Mouse (Mus musculus): ENCODE measurements around the gene Cbx6. TPM values are rescaled to one million over a fixed set of nuclear protein-coding genes. Genes with fewer than 3 reads are reported as not detected.
A peak's percentile ranks its signal among the peaks of the same experiment; 100 is the strongest.

Cbx6 gene
- total RNA-seq, 2 experiments from 2014 or later, result 7.0 to 7.8 TPM

DNA sequence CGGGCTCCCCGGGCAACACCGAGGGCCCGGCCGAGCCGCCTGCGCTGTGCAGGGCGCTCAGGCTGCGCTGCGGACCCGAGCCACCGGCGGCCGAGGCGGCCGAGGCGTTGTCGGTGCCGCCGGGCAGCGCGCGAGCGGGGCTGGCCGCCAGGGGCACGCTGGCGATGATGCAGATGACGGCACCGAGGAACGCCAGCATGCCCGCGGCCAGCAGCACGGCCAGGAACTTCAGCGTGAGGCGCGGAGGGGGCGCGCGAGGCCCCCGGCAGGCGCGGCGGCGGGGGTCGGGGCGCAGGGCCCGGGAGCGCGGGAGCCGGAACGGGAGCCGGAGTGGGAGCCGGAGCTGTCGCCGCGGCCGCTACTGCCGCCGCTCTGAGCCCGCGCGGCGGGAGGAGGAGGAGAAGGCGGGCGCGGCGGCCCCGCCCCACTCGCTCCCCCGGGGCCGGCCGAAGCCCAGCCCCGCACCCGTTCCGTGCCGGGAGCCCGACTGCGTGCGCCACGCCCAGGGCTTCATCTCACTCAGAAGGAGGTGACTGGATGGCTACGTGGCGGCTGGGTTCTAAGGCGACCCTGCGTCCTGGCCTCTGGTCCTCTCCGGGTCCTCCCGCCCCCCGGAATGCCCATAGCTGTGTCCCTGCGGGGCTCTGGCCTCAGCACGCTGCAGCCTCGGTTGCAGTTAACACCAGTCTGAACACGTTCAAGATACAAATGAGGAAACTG is 30.0 kb downstream of the Cbx6 start, which contains the start of gene Nptxr:
TSS of gene Nptxr (minus strand) at position 415 of the 720 bp plus-strand sequence.
- peak; percentile 30 for DNase-seq (ENCODE audit: low spot score)

- DNase-seq (ENCODE audit: low spot score), result no peak
These were observed 30.7 kb downstream of the Cbx6 start for GRCm38 (mm10) chr15:79803533-79804351.

DNA sequence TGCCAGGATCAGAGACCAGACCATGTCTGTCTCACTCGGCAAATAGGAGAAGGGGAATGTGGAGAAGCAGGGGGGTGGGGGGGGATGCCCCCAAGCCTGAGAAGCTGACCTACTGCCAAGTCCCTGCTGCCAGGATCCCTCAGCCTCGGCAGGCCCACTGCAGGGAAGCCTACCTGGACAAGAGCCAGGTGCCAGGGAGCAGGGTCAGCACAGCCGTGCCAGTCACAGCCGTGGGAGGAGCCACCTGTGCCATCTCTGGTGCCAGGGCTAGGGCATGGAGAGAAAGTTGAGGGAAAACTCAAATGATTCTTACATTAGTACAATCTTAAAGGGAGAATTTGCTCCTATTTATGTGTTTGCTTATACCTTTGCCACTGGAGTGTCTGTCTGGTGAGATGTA is 32.2 kb downstream of the Cbx6 start:
- DNase-seq (ENCODE audit: low spot score), result no peak

GRCm38 (mm10) chr15:79801646-79802045 is 32.8 kb downstream of the Cbx6 start:
- DNase-seq (ENCODE audit: low spot score), result no peak

DNA sequence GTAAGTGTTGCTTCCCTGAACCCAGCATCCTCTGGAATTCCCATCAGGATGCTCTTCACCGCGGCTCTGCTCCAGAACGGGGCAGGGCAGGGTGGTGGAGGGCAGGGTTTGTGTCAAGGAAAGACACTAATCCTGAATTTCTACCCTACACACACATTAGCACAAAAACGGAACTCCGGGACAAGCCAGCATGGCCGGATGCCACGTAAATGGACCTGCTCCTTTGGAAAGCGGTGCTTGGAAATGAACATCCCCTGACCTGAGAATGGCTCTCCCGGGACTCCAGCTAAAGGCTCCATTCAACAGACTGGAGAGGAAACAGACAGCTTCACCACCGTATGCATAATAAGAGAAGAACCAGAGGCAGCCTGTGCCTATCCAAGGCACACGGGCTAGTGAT is 33.8 kb downstream of the Cbx6 start:
- DNase-seq (ENCODE audit: low spot score), result no peak

DNA sequence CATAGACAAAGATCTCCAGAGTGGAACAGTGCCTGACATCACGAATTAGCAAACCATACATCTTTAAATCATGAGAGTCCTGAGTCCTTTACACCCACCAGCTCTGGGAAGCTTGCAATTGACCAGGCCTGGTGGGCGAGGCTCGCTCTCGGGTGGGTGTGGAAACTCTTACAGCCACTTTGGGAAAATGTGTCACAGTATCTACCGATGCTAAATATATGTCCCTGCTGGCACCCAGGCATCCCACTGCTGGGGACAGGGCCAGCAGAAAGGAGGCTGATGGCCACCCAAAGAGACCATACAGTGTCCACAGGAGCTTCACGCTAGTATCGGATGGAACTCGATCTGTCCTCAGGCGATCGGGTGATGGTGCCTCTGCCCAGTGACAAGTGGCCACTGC is 35.9 kb downstream of the Cbx6 start:
- no peak for DNase-seq (ENCODE audit: low spot score)

DNA sequence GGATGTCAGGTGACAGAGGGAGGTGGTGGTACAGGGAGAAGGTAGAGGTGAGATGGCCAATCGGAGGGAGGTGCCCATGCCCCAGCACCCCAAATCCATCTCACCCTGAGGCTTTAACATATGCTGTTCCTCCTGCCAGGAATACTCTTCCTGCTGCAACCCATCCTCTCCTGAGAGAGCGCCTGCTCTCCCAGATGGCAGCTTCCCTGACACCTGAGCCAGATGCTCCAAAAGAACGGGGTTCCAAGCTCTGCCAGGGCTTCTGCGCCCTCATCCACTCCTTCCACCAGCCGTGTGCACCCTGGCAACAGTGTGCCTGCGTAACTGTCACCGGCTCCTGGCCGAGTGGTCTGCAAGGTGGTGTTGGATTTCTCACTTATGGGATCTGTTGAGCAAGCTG is 36.8 kb downstream of the Cbx6 start:
- DNase-seq (ENCODE audit: low spot score), result no peak

DNA sequence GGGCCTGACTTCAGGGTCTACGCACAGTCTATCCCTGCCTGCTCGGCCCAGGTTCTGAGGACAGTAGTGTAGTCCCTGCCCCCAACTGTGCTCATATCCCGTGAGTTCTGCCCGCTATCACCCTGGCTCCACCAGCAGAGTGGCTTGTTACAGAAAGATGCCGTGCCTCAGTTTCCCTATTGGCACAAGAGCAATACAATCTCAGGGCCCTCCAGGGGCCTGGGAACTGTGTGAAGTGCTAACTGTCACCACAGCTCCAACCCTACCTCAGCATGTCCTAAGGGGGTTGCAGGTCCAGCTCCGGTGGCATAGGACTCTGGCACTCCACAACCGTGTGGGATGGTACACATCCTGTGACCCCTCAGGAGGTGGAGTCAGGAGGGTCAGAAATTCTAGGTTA is 37.4 kb downstream of the Cbx6 start:
- no peak for DNase-seq (ENCODE audit: low spot score)

- DNase-seq (ENCODE audit: low spot score), result no peak
These were observed 38.2 kb downstream of the Cbx6 start for GRCm38 (mm10) chr15:79796256-79796655.

DNA sequence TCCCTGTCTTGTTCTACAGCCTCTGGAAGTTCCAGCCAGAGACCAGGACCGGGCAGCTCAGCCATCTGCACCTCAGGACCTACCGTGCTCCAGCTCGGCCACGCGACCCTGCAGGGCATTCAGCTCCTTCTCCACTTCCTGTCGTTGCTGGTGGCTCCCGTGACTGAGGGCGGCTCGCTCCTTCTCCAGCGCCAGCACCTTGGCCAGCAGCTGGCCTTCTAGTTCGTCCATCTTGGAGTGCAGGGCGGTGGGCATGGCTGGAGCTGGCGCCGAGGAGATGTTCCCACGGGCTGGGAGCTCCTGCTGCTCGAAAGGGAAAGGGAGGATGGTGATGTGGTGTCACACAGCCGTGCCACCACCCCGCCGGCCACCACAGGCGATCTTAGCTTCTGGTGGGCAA is 40.3 kb downstream of the Cbx6 start:
- no peak for DNase-seq (ENCODE audit: low spot score)

- no peak for DNase-seq (ENCODE audit: low spot score)
These were observed 41.4 kb downstream of the Cbx6 start for GRCm38 (mm10) chr15:79793076-79793475.

DNA sequence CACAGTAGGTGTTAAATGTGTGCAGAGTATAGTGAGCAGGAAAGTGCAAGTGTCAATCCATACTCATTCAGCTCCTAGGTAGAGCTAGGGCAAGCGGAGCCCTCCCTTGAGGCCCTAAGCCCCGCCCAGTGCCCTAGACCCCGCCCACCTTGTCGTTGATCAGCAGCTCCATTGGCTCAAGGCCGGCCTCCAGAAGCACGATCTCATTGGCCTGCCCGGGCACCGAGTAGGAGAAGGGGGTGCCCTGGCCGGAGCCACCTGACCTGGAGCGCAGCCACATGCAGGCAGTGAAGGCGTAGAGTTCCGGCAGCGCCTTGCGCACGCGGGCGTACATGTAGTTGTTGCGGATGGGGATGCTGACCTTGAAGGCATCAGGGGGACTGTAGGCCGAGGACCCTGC is 42.0 kb downstream of the Cbx6 start:
- DNase-seq (ENCODE audit: low spot score), result no peak

GRCm38 (mm10) chr15:79791502-79791901 is 43.0 kb downstream of the Cbx6 start:
- DNase-seq (ENCODE audit: low spot score), result no peak

DNA sequence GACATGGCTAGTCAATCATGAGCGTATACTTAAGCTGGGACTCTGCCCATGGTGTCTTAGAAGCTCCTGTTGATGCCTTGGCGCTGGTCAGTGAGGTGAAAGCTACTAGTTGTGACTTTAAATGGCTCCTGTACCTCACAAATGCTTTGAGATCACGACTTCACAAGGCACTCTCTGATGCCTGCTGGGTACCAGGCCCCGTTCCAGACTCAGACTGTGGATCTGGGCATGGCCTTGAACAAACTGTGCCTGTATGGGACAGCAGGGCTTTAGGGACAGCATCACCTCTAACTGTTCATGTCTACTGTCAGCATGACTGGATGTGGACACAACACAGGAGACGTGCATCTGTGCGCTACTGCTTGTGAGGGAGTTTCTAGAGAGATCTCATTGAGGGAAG is 43.6 kb downstream of the Cbx6 start:
- DNase-seq (ENCODE audit: low spot score), result no peak

GRCm38 (mm10) chr15:79790111-79790510 is 44.4 kb downstream of the Cbx6 start:
- no peak for DNase-seq (ENCODE audit: low spot score)

GRCm38 (mm10) chr15:79787815-79788214 is 46.7 kb downstream of the Cbx6 start:
- no peak for DNase-seq (ENCODE audit: low spot score)

GRCm38 (mm10) chr15:79785056-79785455 is 49.4 kb downstream of the Cbx6 start:
- DNase-seq (ENCODE audit: low spot score), result no peak

DNA sequence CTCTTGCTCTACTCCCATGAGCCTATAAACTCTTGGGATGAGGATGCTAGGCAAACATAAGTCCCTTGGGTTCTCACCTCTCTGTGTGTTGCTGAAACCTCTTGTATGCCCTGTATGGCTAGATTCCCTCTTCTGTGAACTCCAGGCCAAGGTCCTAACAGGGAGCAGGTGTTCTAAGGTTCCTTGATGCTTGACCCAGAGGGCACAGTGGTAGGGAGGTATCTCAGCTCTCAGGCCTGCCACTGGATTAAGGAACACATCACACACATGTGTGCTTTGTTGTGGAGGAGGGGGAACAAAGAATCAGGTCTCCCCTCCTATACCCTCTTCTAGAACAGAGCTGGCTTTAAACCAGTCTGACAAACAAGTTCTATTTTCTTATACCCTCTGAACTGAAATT is 56.7 kb downstream of the Cbx6 start, which contains the start of gene Dnal4:
TSS of gene Dnal4 (minus strand) at position 101 of the 400 bp plus-strand sequence.
- DNase-seq (ENCODE audit: low spot score), result no peak

GRCm38 (mm10) chr15:79775662-79776061 is 58.8 kb downstream of the Cbx6 start:
- DNase-seq (ENCODE audit: low spot score), result no peak

DNA sequence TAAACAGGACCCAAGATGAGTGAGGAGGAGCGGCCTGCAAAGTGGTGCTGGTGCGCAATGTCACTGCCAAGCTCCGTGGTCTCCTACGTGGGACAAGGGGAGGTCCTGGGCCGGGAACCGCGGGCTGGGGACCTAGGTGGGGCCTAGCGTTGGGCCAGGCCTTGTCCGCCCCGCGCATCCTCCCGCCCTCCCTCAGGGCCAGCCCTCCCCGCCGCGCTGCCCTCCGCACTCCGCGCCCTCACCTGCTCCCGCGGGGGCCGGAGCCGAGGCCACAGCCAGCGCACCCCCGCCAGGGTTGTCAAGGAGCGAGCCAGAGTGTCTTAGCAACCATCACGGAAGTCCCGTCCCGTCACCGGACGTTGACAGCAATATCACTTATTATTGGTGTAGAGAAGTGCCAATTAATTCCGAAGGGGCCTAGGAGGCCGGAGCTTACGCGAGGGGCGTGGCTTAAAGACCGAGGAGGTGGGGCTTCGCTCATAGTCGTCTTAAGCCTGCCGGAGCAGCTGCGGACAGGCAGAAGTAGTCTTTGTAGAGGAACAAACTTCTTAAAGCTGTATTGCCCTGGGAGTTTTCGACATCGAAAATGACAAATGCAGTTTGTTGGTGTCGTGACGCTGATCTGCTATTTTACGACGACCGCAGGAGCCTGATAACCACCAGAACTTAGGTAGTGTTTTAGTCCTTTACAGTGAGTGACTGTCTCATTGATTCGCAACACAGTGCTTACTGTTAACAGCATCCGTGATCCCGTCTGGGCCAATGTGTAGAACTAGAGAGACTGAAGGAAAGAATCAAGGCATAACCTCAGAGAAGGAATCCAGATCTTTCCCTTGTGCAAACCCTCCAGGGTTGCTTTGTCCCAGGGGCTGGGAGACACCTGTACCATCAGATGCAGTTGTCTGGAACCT is 60.1 kb downstream of the Cbx6 start:
- DNase-seq (ENCODE audit: low spot score), result peak; percentile 98
